Mouse (Mus musculus) CD4-positive naive resting alpha-beta T cell, adult 76 days (primary cell): ENCODE measurements around the gene Vmn1r70. TPM values are rescaled to one million over a fixed set of nuclear protein-coding genes. Genes with fewer than 3 reads are reported as not detected.

ENCODE experiments used
- total RNA-seq: library from RNA; stranded (reverse); gene quantifications from one replicate; pipeline ENCODE4 v1.2.4, GENCODE M21; 2023

The Vmn1r70 gene
- not detected for total RNA-seq

DNA sequence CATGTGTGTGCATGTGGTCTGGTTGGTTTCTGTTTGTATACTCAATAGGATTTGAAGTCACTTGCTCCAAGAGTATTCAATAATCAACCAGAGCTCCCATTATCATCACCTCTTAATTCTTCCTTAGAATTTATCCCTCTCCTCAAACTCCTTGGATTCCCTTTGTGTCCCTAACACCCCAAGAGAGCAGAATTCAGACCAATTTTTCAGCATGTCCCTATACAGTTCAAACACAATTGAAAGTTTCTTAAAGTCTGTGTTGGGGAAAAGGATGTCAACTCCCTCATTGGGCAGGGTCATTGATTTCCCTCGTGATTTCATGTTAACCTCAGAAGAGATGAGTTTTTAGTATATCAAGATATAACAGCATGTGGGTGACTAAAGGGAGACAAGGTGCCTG is at the start of gene Vmn1r70:
Gene Vmn1r70, plus strand, starts transcription at position 301 of the 400 bp plus-strand sequence.

DNA sequence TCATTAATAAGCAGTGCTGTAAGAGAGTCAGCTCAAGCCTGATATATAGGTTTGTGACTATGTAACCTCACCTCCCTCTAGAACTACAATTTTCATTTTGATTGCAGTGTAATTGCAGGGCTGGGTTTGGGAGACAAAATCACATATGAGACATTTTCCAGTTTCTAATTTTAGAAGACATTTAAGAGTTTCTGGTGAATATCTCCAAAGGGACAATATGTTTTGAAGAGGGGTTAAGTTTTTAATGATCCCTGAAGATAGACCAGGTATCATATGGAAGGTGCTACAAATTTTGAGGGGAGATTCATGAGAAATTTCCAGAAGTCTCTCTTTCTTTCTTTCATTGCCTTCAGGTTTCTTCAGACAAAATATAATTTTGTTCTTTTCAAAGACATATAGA is 17.8 kb upstream of the Vmn1r70 start, which contains the start of gene Vmn1r69:
Gene Vmn1r69, minus strand, starts transcription at position 101 of the 400 bp plus-strand sequence.

Other genes with a start within 250 kb of the Vmn1r70 start
- not detected for gene Vmn1r67, start 188.2 kb upstream of the Vmn1r70 start, total RNA-seq
- gene Zik1, start 136.1 kb upstream of the Vmn1r70 start, total RNA-seq: 0.64 TPM
- gene Vmn1r68, start 73.0 kb upstream of the Vmn1r70 start, total RNA-seq: not detected
- not detected for gene Vmn1r69, start 17.9 kb upstream of the Vmn1r70 start, total RNA-seq
- not detected for gene Nlrp4b, start 56.3 kb downstream of the Vmn1r70 start, total RNA-seq
- gene Vmn1r71, start 122.8 kb downstream of the Vmn1r70 start, total RNA-seq: not detected